20 mouse cellular contexts compared by ENCODE assay signal in genomic region chr14:30409331-30409730, GRCm38 (mm10).
"Had no signal": no experiment of that assay in that cellular context is flagged by ENCODE, and none has a peak within 500 bp of the region (broad histone marks: within the 10 kb centered on the region; RNA-seq: fewer than 3 reads in every experiment).

No protein-coding gene starts in this region.

- H3K9me3 ChIP-seq: lung, embryonic 15.5 days; midbrain, embryonic 10.5 days; midbrain, embryonic 13.5 days; neural tube, embryonic 13.5 days; stomach, embryonic 15.5 days had no signal

- ATAC-seq: midbrain, embryonic 13.5 days; midbrain, embryonic 16.5 days had no signal

- H3K4me3 ChIP-seq: left cerebral cortex, adult 2 months; lung, embryonic 15.5 days; megakaryocyte, embryonic 14.5 days; midbrain, embryonic 10.5 days; midbrain, embryonic 13.5 days; myocyte; neural tube, embryonic 13.5 days; stomach, embryonic 15.5 days had no signal

- DNase-seq: kidney, postnatal 10 days; kidney, postnatal 36 days; layer of hippocampus, postnatal 36 days; lung, adult 18-20 months; lung, postnatal 10 days; lung, postnatal 36 days; retina, postnatal 1 day; right cerebral cortex, postnatal 25 days; spleen, adult 18-20 months; thymus, postnatal 25 days had no signal

- H3K36me3 ChIP-seq: lung, embryonic 15.5 days; midbrain, embryonic 10.5 days; midbrain, embryonic 13.5 days; neural tube, embryonic 13.5 days; stomach, embryonic 15.5 days had no signal

- H3K9ac ChIP-seq: liver, embryonic 14.5 days; lung, embryonic 15.5 days; midbrain, embryonic 13.5 days; neural tube, embryonic 13.5 days; stomach, embryonic 15.5 days had no signal

- H3K4me1 ChIP-seq: lung, embryonic 15.5 days; midbrain, embryonic 10.5 days; midbrain, embryonic 13.5 days; neural tube, embryonic 13.5 days; stomach, embryonic 15.5 days had no signal

- H3K27ac ChIP-seq: left cerebral cortex, adult 2 months; liver, embryonic 14.5 days; lung, embryonic 15.5 days; midbrain, embryonic 10.5 days; midbrain, embryonic 13.5 days; neural tube, embryonic 13.5 days; stomach, embryonic 15.5 days had no signal

- H3K27me3 ChIP-seq: lung, embryonic 15.5 days; midbrain, embryonic 13.5 days; neural tube, embryonic 13.5 days; stomach, embryonic 15.5 days had no signal

- H3K4me2 ChIP-seq: lung, embryonic 15.5 days; midbrain, embryonic 13.5 days; neural tube, embryonic 13.5 days; stomach, embryonic 15.5 days had no signal
